ENCODE assay signal across 8 mouse cellular contexts in the genomic region with DNA sequence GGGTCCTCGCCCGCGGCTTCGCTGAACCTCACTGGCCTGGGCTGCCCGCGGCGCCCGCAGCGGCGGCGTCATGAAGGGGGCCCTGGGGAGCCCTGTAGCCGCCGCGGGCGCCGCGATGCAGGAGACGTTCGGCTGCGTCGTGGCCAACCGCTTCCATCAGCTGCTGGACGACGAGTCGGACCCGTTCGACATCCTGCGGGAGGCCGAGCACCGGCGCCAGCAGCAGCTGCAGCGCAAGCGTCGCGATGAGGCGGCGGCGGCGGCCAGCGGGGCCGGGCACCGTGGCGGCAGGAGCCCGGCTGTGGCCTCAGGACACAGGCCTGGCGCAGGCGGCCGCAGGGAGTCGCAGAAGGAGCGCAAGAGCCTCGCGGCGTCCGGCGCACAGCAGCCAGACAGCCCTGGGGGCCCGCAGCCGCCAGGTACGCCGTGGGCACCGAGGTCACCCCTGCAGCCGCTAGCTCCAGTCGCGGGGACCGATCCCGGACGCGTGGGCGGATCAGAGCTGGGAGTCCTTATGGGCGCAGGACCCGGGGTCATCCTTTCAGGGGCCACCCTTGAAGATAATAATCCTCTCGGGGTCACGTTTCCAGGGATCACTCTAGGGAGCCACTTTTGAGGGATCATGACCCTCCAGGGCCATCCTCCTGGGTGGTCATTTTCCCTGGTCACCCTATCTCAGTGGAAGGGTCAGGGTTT. TPM values are rescaled to one million over a fixed set of nuclear protein-coding genes. Genes with fewer than 3 reads are reported as not detected.
DNase-seq lines count a peak whose midpoint lies in the region; ATAC-seq lines count a peak whose summit lies in the region.

No protein-coding gene starts in this region.

- peak; percentile 55 for DNase-seq in layer of hippocampus, adult 11-12 months (ENCODE audit: low spot score)
- no peak for DNase-seq in layer of hippocampus, adult 18-20 months (ENCODE audit: low spot score in 2 of 2)
- no peak for DNase-seq in forebrain, embryonic 11.5 days (ENCODE audit: low spot score)
- no peak for DNase-seq in intestine, embryonic 14.5 days (ENCODE audit: low spot score)
- peak; percentile 50 for DNase-seq in midbrain, embryonic 10.5 days (ENCODE audit: low spot score)
- DNase-seq in c-Kit-positive CD71-positive TER-119-positive erythroid progenitor cells, embryonic 14.5 days (ENCODE audit: low spot score), result no peak
- no peak for DNase-seq in urinary bladder, adult 2 months (ENCODE audit: low spot score)

- H3K9me3 ChIP-seq in forebrain, embryonic 11.5 days (ENCODE audit: control insufficient read depth, low read length), result no peaks in the 10 kb centered on the region; the same call in 1 of the 2 replicates
- peaks cover 6% of the 10 kb centered on the region; the same call in 1 of the 2 replicates for H3K9me3 ChIP-seq in intestine, embryonic 14.5 days (ENCODE audit: control insufficient read depth, low read length)
- no peaks in the 10 kb centered on the region for H3K9me3 ChIP-seq in midbrain, embryonic 10.5 days (replicated peaks)

- WGBS in forebrain, embryonic 11.5 days, result under 1% methylated on average over 65 of the region's 71 CpGs
- WGBS in intestine, embryonic 14.5 days, result under 1% methylated on average over 67 of the region's 71 CpGs
- WGBS in midbrain, embryonic 10.5 days, result under 1% methylated on average over 71 of the region's 71 CpGs

- H3K4me3 ChIP-seq in forebrain, embryonic 11.5 days (ENCODE audit: low read depth, low read length), result peak overlapping the region; percentile 73
- peak overlapping the region; percentile 89 for H3K4me3 ChIP-seq in intestine, embryonic 14.5 days (ENCODE audit: low read depth, low read length)
- H3K4me3 ChIP-seq in midbrain, embryonic 10.5 days, result peak overlapping the region; percentile 87

- H3K27me3 ChIP-seq in forebrain, embryonic 11.5 days (ENCODE audit: control insufficient read depth, insufficient read depth, low read length), result peaks cover 2% of the 10 kb centered on the region; the same call in 1 of the 2 replicates
- no peaks in the 10 kb centered on the region for H3K27me3 ChIP-seq in intestine, embryonic 14.5 days (replicated peaks; ENCODE audit: control insufficient read depth, insufficient read depth, low read length)
- peaks cover 36% of the 10 kb centered on the region for H3K27me3 ChIP-seq in midbrain, embryonic 10.5 days (ENCODE audit: low read depth, poor library complexity, severe bottlenecking)

- H3K36me3 ChIP-seq in forebrain, embryonic 11.5 days (ENCODE audit: control insufficient read depth, insufficient read depth, low read length), result no peaks in the 10 kb centered on the region
- H3K36me3 ChIP-seq in intestine, embryonic 14.5 days (ENCODE audit: control insufficient read depth, insufficient read depth, low read length), result no peaks in the 10 kb centered on the region; the same call in 1 of the 2 replicates
- peaks cover 9% of the 10 kb centered on the region; the same call in 1 of the 2 replicates for H3K36me3 ChIP-seq in midbrain, embryonic 10.5 days

- H3K9ac ChIP-seq in forebrain, embryonic 11.5 days (ENCODE audit: low read length), result peak overlapping the region; percentile 78
- peak overlapping the region; percentile 77 for H3K9ac ChIP-seq in intestine, embryonic 14.5 days (ENCODE audit: low read length)

- peak; percentile 9 for ATAC-seq in activated CD4-positive, CD25-positive, alpha-beta regulatory T cell, adult 4 months
- peak; percentile 73 for ATAC-seq in forebrain, embryonic 11.5 days (replicated peaks; ENCODE audit: low FRiP score)
- ATAC-seq in intestine, embryonic 14.5 days (replicated peaks; ENCODE audit: low FRiP score, low TSS enrichment, low read depth), result peak; percentile 70

- peak overlapping the region; percentile 98 for H3K4me2 ChIP-seq in forebrain, embryonic 11.5 days (ENCODE audit: low read depth, low read length, severe bottlenecking)
- peak overlapping the region; percentile 88 for H3K4me2 ChIP-seq in intestine, embryonic 14.5 days (ENCODE audit: low read length)

- peaks cover 9% of the 10 kb centered on the region for H3K4me1 ChIP-seq in forebrain, embryonic 11.5 days (replicated peaks; ENCODE audit: control insufficient read depth, insufficient read depth, low read length)
- peaks cover 7% of the 10 kb centered on the region; the same call in 1 of the 2 replicates for H3K4me1 ChIP-seq in intestine, embryonic 14.5 days (replicated peaks; ENCODE audit: control insufficient read depth, insufficient read depth, low read length)
- peaks cover 21% of the 10 kb centered on the region for H3K4me1 ChIP-seq in midbrain, embryonic 10.5 days

- H3K27ac ChIP-seq in forebrain, embryonic 11.5 days (ENCODE audit: low read depth, low read length), result peak overlapping the region; percentile 48; the same call in 1 of the 2 replicates
- peak overlapping the region; percentile 82 for H3K27ac ChIP-seq in intestine, embryonic 14.5 days (ENCODE audit: low read depth)
- H3K27ac ChIP-seq in midbrain, embryonic 10.5 days (replicated peaks), result peak overlapping the region; percentile 88

RNA-seq across cellular contexts. Expression of a gene that starts 0.4 kb away (rescaled TPM):
- 100 to 1,000 TPM; 154 to 158 TPM for total RNA-seq in layer of hippocampus, adult 18-20 months (2021)
- polyA plus RNA-seq in activated CD4-positive, CD25-positive, alpha-beta regulatory T cell, adult 4 months (2017; shearing (Covaris generic)), result 1 to 10 TPM; 1.8 to 5.1 TPM
- 20.4 and 22.5 TPM in 2 replicates for polyA plus RNA-seq in forebrain, embryonic 11.5 days (2014; fragmentation: Nextera tagmentation; extraction: Ambion mirVana)
- 20.1 and 20.9 TPM in 2 replicates for polyA plus RNA-seq in intestine, embryonic 14.5 days (2014; fragmentation: Nextera tagmentation; extraction: Ambion mirVana)
- 19.0 and 21.7 TPM in 2 replicates for polyA plus RNA-seq in midbrain, embryonic 10.5 days (2016; fragmentation: Nextera tagmentation; extraction: Ambion mirVana)
- 37.5 and 41.9 TPM in 2 replicates for polyA plus RNA-seq in urinary bladder, adult 2 months (2012; rRNA removed)

RNA-seq across cellular contexts. Expression of a gene that starts 9.1 kb away (rescaled TPM):
- total RNA-seq in layer of hippocampus, adult 18-20 months (2021), result 10 to 100 TPM; 13.8 to 17.4 TPM
- 10 to 100 TPM; 10.7 to 16.1 TPM for polyA plus RNA-seq in activated CD4-positive, CD25-positive, alpha-beta regulatory T cell, adult 4 months (2017; shearing (Covaris generic))
- 27.2 and 29.8 TPM in 2 replicates for polyA plus RNA-seq in forebrain, embryonic 11.5 days (2014; fragmentation: Nextera tagmentation; extraction: Ambion mirVana)
- 22.4 and 23.7 TPM in 2 replicates for polyA plus RNA-seq in intestine, embryonic 14.5 days (2014; fragmentation: Nextera tagmentation; extraction: Ambion mirVana)
- 18.9 and 21.0 TPM in 2 replicates for polyA plus RNA-seq in midbrain, embryonic 10.5 days (2016; fragmentation: Nextera tagmentation; extraction: Ambion mirVana)
- polyA plus RNA-seq in urinary bladder, adult 2 months (2012; rRNA removed), result 30.0 and 38.1 TPM in 2 replicates

RNA-seq across cellular contexts. Expression of a gene that starts 32.9 kb away (rescaled TPM):
- under 1 TPM; 0.56 to 0.64 TPM for total RNA-seq in layer of hippocampus, adult 18-20 months (2021)
- polyA plus RNA-seq in activated CD4-positive, CD25-positive, alpha-beta regulatory T cell, adult 4 months (2017; shearing (Covaris generic)), result 10 to 100 TPM; 29.7 to 47.5 TPM
- polyA plus RNA-seq in forebrain, embryonic 11.5 days (2014; fragmentation: Nextera tagmentation; extraction: Ambion mirVana), result 2.2 and 3.1 TPM in 2 replicates
- polyA plus RNA-seq in intestine, embryonic 14.5 days (2014; fragmentation: Nextera tagmentation; extraction: Ambion mirVana), result 3.3 and 4.8 TPM in 2 replicates
- polyA plus RNA-seq in midbrain, embryonic 10.5 days (2016; fragmentation: Nextera tagmentation; extraction: Ambion mirVana), result 3.4 and 3.7 TPM in 2 replicates
- 13.8 and 16.4 TPM in 2 replicates for polyA plus RNA-seq in urinary bladder, adult 2 months (2012; rRNA removed)

Comparison
In these comparisons a context has a peak if more than half of its experiments do, and no peak if none do; other contexts are left out.
1. DNase-seq: peak in layer of hippocampus, adult 11-12 months (single experiment) and midbrain, embryonic 10.5 days (single experiment); none in layer of hippocampus, adult 18-20 months (0 of 2), forebrain, embryonic 11.5 days (single experiment), intestine, embryonic 14.5 days (single experiment), c-Kit-positive CD71-positive TER-119-positive erythroid progenitor cells, embryonic 14.5 days (single experiment) and urinary bladder, adult 2 months (single experiment).
2. ATAC-seq: peak in every context shown above with its lines; median percentile 73 in forebrain, embryonic 11.5 days; 70 in intestine, embryonic 14.5 days; 9 in activated CD4-positive, CD25-positive, alpha-beta regulatory T cell, adult 4 months.
3. Peak in every context shown above with its lines, with median percentiles within 50 percentile points of each other: H3K27ac ChIP-seq and H3K4me3 ChIP-seq.